ENCODE assay signal across 22 mouse cellular contexts in genomic region chr14:72760123-72760522, GRCm38 (mm10).
"Had no signal": no experiment of that assay in that cellular context is flagged by ENCODE, and none has a peak within 500 bp of the region (broad histone marks: within the 10 kb centered on the region; RNA-seq: fewer than 3 reads in every experiment).

No protein-coding gene starts in this region.

- ATAC-seq: hindbrain, embryonic 16.5 days; hindbrain, postnatal 0 days; inflammation-experienced regulatory T-cells, adult 6 months; intestine, embryonic 15.5 days; intestine, embryonic 16.5 days; intestine, postnatal 0 days had no signal

- DNase-seq: heart, postnatal 10 days; heart, postnatal 14 days; heart, postnatal 36 days; heart, postnatal 4 days; kidney, adult 11 months; kidney, adult 18-20 months; kidney, adult 2 months; kidney, adult 8-10 months; kidney, adult 9 months; kidney, postnatal 10 days; kidney, postnatal 14 days; kidney, postnatal 25 days; kidney, postnatal 36 days; kidney, postnatal 4 days; layer of hippocampus, adult 9-11 months; layer of hippocampus, postnatal 36 days had no signal
